Mouse (Mus musculus): Measurements from ENCODE around the gene Dennd2d.

GRCm38 (mm10) chr3:106487551-106487950 lies 5.3 kb downstream of the Dennd2d start:
- TF ChIP-seq SIN3A (IDR thresholded peaks at IDR 0.05; ENCODE audit: low read length) (no peak), ZC3H11A (IDR thresholded peaks at IDR 0.05; ENCODE audit: low read depth, low read length) (no peak), USF1 (IDR thresholded peaks at IDR 0.05; ENCODE audit: low read depth, low read length) (no peak), CTCF (IDR thresholded peaks at IDR 0.05 in 2 of 3, conservative IDR thresholded peaks at IDR 0.05 in 1 of 3; ENCODE audit: control insufficient read depth in 1 of 3, insufficient read depth in 1 of 3, low read depth in 2 of 3, low read length in 3 of 3, poor library complexity in 1 of 3, severe bottlenecking in 1 of 3) (no peak), NELFE (IDR thresholded peaks at IDR 0.05; ENCODE audit: low read depth, low read length) (no peak), EP300 (IDR thresholded peaks at IDR 0.05; ENCODE audit: low read depth in 1 of 2, low read length in 2 of 2) (no peak), POLR2A (IDR thresholded peaks at IDR 0.05; ENCODE audit: control insufficient read depth in 1 of 2, insufficient read depth in 1 of 2, low read depth in 1 of 2, low read length in 2 of 2, poor library complexity in 1 of 2) (no peak), JUND (IDR thresholded peaks at IDR 0.05; ENCODE audit: low read depth, low read length) (no peak), MAZ (IDR thresholded peaks at IDR 0.05; ENCODE audit: low read depth, low read length) (no peak), NRF1 (IDR thresholded peaks at IDR 0.05; ENCODE audit: insufficient read depth, low read depth, low read length, poor library complexity, severe bottlenecking) (no peak), ZKSCAN1 (IDR thresholded peaks at IDR 0.05; ENCODE audit: low read depth, low read length) (no peak)
